Mouse (Mus musculus) kidney, adult 9 months (tissue): Measurements from ENCODE around the gene Zc3h12a.

Source experiments
- DNase-seq: peaks from one replicate; pipeline ENCODE4 v3.0.0; 2022

Gene Zc3h12a

DNA sequence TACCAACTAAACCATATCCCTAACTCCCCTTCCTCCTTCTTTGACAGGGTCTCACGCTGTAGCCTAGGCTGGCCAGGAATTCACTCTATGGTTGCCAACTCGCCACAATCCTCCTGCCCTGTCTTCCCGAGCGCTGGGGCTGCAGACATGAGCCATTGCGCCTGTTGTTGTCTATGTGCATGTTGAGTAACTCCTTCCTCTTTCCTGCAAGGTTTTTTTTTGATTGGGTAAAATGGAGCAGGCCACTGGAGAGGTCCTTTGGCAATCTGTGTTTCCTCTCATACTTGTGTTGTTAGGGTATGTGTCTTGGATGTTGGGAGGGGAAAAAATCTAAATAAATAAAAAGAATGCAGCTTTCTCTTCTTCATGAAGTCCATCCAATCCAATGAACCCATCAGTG lies 16.6 kb upstream of the Zc3h12a start:
- DNase-seq: no peak

DNA sequence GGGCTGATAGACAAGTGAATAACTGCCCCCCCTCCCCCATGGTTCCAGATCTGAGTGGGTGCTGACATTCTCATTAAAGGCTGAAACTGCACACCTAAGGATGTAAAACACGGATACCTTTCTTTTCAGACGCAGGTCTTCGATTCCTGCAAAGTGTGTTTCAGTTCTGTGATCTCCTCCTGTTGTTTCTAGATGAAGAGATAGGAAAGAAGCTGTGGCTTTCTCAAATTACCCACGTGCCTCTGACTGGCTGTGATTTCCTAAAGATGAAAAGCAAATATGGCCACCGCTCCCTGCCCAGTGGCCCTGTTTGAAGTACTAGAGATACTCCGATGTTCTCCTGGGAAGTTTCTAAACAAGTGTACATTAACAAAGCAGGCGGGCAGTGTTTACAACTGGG lies 10.7 kb upstream of the Zc3h12a start:
- DNase-seq: no peak

- DNase-seq: no peak
Observed at GRCm38 (mm10) chr4:125136303-125136888, 8.8 kb upstream of the Zc3h12a start.

- DNase-seq: no peak
Observed at GRCm38 (mm10) chr4:125135076-125135855, 7.6 kb upstream of the Zc3h12a start.

DNA sequence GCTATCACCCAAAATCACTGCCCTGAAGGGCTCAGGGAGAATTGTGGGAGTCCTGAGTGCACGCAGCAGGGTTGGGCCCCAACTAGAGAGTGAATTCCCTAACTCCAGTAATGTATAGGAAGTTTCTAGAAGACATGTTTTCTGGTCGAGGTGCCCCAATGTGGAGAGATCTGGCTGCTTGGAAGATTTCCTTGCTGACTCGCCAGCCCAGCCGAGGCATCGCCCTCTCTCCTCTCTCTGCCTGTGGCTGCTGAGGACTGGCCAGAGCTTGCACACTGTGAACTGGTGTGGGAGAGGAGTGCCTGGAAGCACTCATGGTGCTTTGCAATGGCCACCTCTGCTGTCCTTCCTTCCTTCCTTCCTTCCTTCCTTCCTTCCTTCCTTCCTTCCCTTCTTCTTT lies 7.0 kb upstream of the Zc3h12a start:
- no peak for DNase-seq

DNA sequence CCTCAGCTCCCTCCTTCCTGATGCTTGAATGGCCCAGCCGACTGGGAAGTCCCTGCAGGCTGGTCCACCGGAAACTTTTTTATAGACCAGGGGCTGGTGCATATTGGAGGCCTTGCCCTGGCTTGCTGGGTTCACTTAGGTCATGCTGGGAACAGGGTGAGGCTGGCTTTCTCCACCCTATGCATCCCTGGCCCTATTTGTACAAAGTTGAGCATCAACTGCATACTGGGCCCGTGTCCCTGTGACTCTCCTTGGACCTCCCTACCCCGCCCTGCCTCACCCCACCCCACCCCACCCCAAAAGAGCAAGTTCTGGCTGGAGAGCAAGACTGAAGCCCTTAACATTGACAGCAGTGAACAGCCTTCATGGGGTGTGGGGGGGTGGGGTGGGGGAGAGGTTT lies 6.6 kb upstream of the Zc3h12a start:
- DNase-seq: no peak

GRCm38 (mm10) chr4:125132394-125132793 lies 4.8 kb upstream of the Zc3h12a start:
- peak; percentile 73 for DNase-seq

- DNase-seq: no peak
Observed at GRCm38 (mm10) chr4:125131493-125131892, 3.9 kb upstream of the Zc3h12a start.

- DNase-seq: no peak
Observed at GRCm38 (mm10) chr4:125126761-125127160, 879 bp downstream of the Zc3h12a start.

DNA sequence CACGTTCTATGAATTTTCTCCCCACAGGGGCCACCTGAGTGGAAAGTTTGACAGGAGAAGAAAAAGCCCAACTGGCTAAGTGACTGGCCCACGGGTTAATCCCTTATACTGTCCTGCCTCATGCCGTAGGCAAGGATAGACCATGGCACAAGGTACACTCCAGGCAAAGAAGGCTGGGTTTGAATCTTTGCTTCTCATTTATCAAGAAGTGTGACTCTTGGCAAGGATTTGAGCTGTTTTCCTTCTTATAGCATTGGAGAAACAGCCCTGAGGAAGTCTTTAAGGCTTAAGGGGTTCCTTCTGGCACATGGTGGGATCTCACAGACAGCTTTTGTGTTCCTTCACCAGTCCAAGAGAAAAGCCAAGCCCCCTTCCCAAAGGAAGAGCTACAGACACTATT lies 1.5 kb downstream of the Zc3h12a start:
- no peak for DNase-seq

DNA sequence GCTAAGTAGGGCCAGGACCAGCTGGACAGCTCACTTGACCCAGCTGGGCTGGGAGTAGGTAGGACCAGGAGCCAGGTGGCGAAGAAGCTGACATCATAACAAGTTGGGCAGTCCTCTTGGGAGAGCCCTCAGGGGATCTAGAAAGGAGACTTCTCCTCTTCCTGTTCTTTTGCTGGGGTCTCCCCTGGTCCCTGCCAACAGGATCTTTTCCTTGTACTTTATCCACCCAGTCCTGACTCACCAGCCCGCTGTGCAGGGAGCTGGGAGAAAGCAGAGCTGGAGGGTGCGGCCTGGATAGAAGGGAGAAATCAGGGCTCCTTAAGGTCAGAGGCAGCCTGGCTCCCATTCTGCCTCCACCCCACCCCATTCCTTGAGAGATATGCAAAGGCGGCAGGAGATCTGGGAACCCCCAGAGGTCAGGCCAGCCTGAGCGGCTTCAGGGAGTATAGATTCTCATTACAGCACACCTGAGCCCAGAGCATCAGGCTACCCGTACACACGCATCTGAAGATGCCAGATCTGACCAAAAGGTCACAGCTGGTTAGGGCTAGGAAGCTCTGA lies 2.2 kb downstream of the Zc3h12a start:
- DNase-seq: no peak

DNA sequence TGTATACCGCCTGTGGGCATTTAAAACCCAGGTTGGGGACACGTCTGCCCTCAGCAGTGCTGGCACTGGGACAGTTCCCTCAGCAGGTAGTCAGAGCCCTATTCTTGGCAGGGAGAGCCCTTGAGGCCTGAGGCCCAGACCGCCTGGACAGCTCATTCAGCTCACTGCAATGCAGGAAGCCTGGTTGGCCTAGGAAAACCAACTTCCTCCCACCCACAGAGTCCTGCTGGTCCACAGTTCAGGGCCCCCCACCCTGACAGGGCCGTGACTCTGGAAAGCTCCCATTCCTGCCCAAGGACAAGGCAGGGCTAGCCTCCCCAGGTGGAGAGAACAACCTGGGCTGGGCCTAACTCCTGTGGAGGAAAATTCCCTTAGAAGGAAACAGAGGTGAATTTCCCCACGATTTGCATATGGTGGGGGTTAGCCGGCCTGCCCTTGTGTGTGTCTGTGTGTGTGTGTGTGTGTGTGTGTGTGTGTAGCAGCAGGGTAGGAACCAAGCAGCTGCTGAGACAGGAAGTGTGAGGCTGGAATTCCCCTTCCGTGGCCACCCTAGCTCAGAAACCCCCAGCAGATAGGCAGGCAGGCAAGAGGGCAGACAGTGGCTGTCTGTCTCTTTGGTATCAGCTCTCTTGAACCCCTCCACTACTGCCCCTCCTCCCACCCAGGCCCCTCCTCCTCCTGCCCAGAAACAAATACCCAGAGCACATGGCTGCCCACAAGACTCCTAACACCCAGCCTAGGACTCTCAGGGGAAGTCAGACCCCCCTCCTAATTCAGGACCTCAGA lies 3.0 kb downstream of the Zc3h12a start:
- peak; percentile 63 for DNase-seq

DNA sequence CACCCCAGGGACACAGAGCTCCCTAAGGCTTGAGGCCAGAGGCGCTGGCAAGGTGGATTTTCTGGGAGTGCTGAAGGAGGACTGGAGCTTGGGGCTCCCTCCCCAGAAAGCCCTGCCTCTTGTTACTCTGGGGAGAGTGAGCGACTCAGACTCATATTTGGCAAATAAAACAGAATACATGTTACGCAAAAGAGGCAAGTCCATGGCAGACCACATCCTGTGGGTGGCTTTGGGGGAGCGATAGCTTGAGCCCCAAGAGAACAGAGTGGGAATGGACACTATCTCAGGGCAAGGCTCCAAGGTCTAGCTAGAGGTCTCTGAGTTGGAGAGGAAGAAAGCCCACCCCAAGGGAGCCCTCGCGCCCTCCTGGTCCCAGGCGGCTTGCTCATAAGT lies 4.4 kb downstream of the Zc3h12a start:
- DNase-seq: peak; percentile 55

- peak; percentile 88 for DNase-seq
Observed at GRCm38 (mm10) chr4:125122431-125123278, 5.0 kb downstream of the Zc3h12a start.

DNA sequence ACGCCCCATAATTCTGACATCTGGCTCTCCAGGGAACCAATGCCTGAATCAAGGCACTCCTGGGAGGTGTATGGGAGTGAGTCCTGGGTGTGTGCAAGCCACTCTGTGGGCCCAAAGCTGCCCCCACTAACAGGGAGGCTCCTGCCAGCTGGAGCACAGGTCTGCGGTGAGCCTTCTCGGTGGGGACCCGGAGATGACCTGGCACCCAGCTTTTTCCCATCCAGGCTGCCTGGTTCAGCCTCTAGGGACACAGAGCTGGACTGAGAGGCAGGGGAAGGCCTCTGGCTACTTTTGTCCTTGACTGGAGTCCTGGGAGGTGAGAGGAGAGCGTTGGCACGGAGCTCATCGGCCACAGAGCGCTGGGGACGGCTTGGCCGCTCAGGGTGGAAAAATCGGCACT lies 7.9 kb downstream of the Zc3h12a start:
- DNase-seq: no peak

- DNase-seq: no peak
Observed at GRCm38 (mm10) chr4:125119070-125119469, 8.6 kb downstream of the Zc3h12a start.

- DNase-seq: no peak
Observed at GRCm38 (mm10) chr4:125117902-125118320, 9.7 kb downstream of the Zc3h12a start.

DNA sequence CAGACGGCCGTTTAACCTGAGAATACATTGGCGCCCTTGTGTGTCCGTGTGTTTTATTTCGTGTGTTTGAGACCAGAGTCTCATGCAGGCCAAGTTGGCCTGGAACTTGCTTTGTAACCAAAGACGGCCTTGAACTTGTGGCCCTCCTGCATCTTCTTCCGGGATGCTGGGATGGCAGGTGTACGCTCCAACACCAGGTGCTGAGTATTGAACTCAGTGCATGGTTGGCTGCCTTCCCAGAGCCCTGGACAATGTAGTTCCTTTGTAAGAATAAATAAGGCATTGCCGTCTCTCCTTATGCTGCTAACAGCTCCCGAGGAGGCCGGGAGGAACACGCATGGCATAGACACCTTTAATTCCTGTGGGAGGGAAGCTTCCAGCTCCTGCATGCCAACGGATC lies 10.7 kb downstream of the Zc3h12a start:
- DNase-seq: no peak

- DNase-seq: peak; percentile 85
Observed at GRCm38 (mm10) chr4:125116090-125116861, 11.4 kb downstream of the Zc3h12a start.

- peak; percentile 90 for DNase-seq
Observed at GRCm38 (mm10) chr4:125115710-125116089, 11.9 kb downstream of the Zc3h12a start.

GRCm38 (mm10) chr4:125115081-125115480 lies 12.6 kb downstream of the Zc3h12a start:
- DNase-seq: no peak

- peak; percentile 90 for DNase-seq
Observed at GRCm38 (mm10) chr4:125114638-125115037, 13.0 kb downstream of the Zc3h12a start.
